Mouse (Mus musculus): ENCODE measurements around the gene Prr19. TPM values are rescaled to one million over a fixed set of nuclear protein-coding genes. Genes with fewer than 3 reads are reported as not detected.

Prr19 gene
- polyA plus RNA-seq, 1 experiment from 2014 or later: 2.2 TPM

- Histone ChIP-seq H3K9ac (ENCODE audit: low read length) (no peak overlapping the region), H3K4me2 (ENCODE audit: low read length) (no peak overlapping the region), H3K9me3 (replicated peaks; ENCODE audit: control insufficient read depth, low read length) (no peaks in the 10 kb centered on the region), H3K27me3 (replicated peaks; ENCODE audit: control insufficient read depth, insufficient read depth, low read length) (peaks cover 34% of the 10 kb centered on the region), H3K4me1 (ENCODE audit: control insufficient read depth, insufficient read depth, low read length) (0 out of 2 replicates have a peak, but pooled peaks cover 4% of the 10 kb centered on the region), H3K27ac (ENCODE audit: low read depth, low read length) (no peak overlapping the region), H3K36me3 (ENCODE audit: control insufficient read depth, insufficient read depth, low read length) (no peaks in the 10 kb centered on the region), H3K4me3 (ENCODE audit: low read depth, low read length) (no peak overlapping the region)
- DNase-seq (ENCODE audit: low spot score) (no peak), ATAC-seq (no peak)
- WGBS: 87% methylated on average over 9 of the region's 9 CpGs
Measured at GRCm38 (mm10) chr7:25309425-25309824, 8.2 kb downstream of the Prr19 start.

- DNase-seq (ENCODE audit: low spot score) (no peak), ATAC-seq (no peak)
- Histone ChIP-seq H3K4me3 (ENCODE audit: low read depth, low read length) (no peak overlapping the region), H3K4me2 (ENCODE audit: low read length) (no peak overlapping the region), H3K27me3 (replicated peaks; ENCODE audit: control insufficient read depth, insufficient read depth, low read length) (peaks cover 43% of the 10 kb centered on the region), H3K9me3 (replicated peaks; ENCODE audit: control insufficient read depth, low read length) (no peaks in the 10 kb centered on the region), H3K27ac (ENCODE audit: low read depth, low read length) (no peak overlapping the region), H3K36me3 (ENCODE audit: control insufficient read depth, insufficient read depth, low read length) (no peaks in the 10 kb centered on the region), H3K9ac (ENCODE audit: low read length) (no peak overlapping the region), H3K4me1 (ENCODE audit: control insufficient read depth, insufficient read depth, low read length) (peaks cover 5% of the 10 kb centered on the region)
- 85% methylated on average over 11 of the region's 11 CpGs for WGBS
Measured at GRCm38 (mm10) chr7:25311193-25311592, 10.0 kb downstream of the Prr19 start.

GRCm38 (mm10) chr7:25313325-25313724 is 12.1 kb downstream of the Prr19 start:
- Histone ChIP-seq H3K4me1 (ENCODE audit: control insufficient read depth, insufficient read depth, low read length) (peaks cover 14% of the 10 kb centered on the region), H3K27me3 (replicated peaks; ENCODE audit: control insufficient read depth, insufficient read depth, low read length) (peaks cover 43% of the 10 kb centered on the region), H3K36me3 (ENCODE audit: control insufficient read depth, insufficient read depth, low read length) (no peaks in the 10 kb centered on the region), H3K27ac (ENCODE audit: low read depth, low read length) (no peak overlapping the region), H3K4me3 (ENCODE audit: low read depth, low read length) (no peak overlapping the region), H3K9ac (ENCODE audit: low read length) (no peak overlapping the region), H3K4me2 (ENCODE audit: low read length) (no peak overlapping the region), H3K9me3 (replicated peaks; ENCODE audit: control insufficient read depth, low read length) (no peaks in the 10 kb centered on the region)
- WGBS: 37% methylated on average over 7 of the region's 7 CpGs
- DNase-seq (ENCODE audit: low spot score) (no peak), ATAC-seq (no peak)

- Histone ChIP-seq H3K4me3 (ENCODE audit: low read depth, low read length) (peak overlapping the region; percentile 40), H3K27ac (ENCODE audit: low read depth, low read length) (no peak overlapping the region), H3K4me2 (ENCODE audit: low read length) (peak overlapping the region; percentile 72), H3K4me1 (ENCODE audit: control insufficient read depth, insufficient read depth, low read length) (peaks cover 14% of the 10 kb centered on the region), H3K27me3 (replicated peaks; ENCODE audit: control insufficient read depth, insufficient read depth, low read length) (peaks cover 43% of the 10 kb centered on the region), H3K36me3 (ENCODE audit: control insufficient read depth, insufficient read depth, low read length) (no peaks in the 10 kb centered on the region), H3K9me3 (replicated peaks; ENCODE audit: control insufficient read depth, low read length) (no peaks in the 10 kb centered on the region), H3K9ac (ENCODE audit: low read length) (peak overlapping the region; percentile 58)
- WGBS: 2% methylated on average over 50 of the region's 51 CpGs
- no peak for DNase-seq (ENCODE audit: low spot score)
- no peak for ATAC-seq
Measured at GRCm38 (mm10) chr7:25314606-25315305, 13.5 kb downstream of the Prr19 start.

GRCm38 (mm10) chr7:25315306-25316041 is 14.3 kb downstream of the Prr19 start:
- no peak overlapping the region for H3K27ac ChIP-seq (ENCODE audit: low read depth, low read length)

GRCm38 (mm10) chr7:25316532-25317445 is 15.6 kb downstream of the Prr19 start, which contains the start of gene Megf8:
Gene Megf8 (plus strand): TSS chr7:25317164.
- Histone ChIP-seq H3K9ac (ENCODE audit: low read length) (peak within 1 kb of the TSS; percentile 88), H3K36me3 (ENCODE audit: control insufficient read depth, insufficient read depth, low read length) (no peaks in the 10 kb centered on the region), H3K27ac (ENCODE audit: low read depth, low read length) (peak within 1 kb of the TSS; percentile 86), H3K27me3 (replicated peaks; ENCODE audit: control insufficient read depth, insufficient read depth, low read length) (peaks cover 34% of the 10 kb centered on the region), H3K4me2 (ENCODE audit: low read length) (peak within 1 kb of the TSS; percentile 98), H3K4me1 (ENCODE audit: control insufficient read depth, insufficient read depth, low read length) (peaks cover 14% of the 10 kb centered on the region), H3K4me3 (ENCODE audit: low read depth, low read length) (peak within 1 kb of the TSS; percentile 57), H3K9me3 (replicated peaks; ENCODE audit: control insufficient read depth, low read length) (no peaks in the 10 kb centered on the region)
- peak; percentile 97 for ATAC-seq
- peak; percentile 100 for DNase-seq (ENCODE audit: low spot score)
- WGBS: under 1% methylated on average over 52 of the region's 52 CpGs

More at GRCm38 (mm10) chr7:25315306-25316041, 14.3 kb downstream of the Prr19 start:
- H3K9ac ChIP-seq (ENCODE audit: low read length): peak overlapping the region; percentile 58
- H3K27me3 ChIP-seq (replicated peaks; ENCODE audit: control insufficient read depth, insufficient read depth, low read length): peaks cover 43% of the 10 kb centered on the region
- no peak for ATAC-seq
- DNase-seq (ENCODE audit: low spot score): no peak
- peak overlapping the region; percentile 40 for H3K4me3 ChIP-seq (ENCODE audit: low read depth, low read length)
- no peaks in the 10 kb centered on the region for H3K36me3 ChIP-seq (ENCODE audit: control insufficient read depth, insufficient read depth, low read length)
- peak overlapping the region; percentile 72 for H3K4me2 ChIP-seq (ENCODE audit: low read length)
- under 1% methylated on average over 62 of the region's 69 CpGs for WGBS
- H3K9me3 ChIP-seq (replicated peaks; ENCODE audit: control insufficient read depth, low read length): no peaks in the 10 kb centered on the region
- H3K4me1 ChIP-seq (ENCODE audit: control insufficient read depth, insufficient read depth, low read length): peaks cover 14% of the 10 kb centered on the region

GRCm38 (mm10) chr7:25317446-25317999 is 16.3 kb downstream of the Prr19 start:
- 14% methylated on average over 21 of the region's 21 CpGs for WGBS
- peak overlapping the region; percentile 88 for H3K9ac ChIP-seq (ENCODE audit: low read length)
- H3K36me3 ChIP-seq (ENCODE audit: control insufficient read depth, insufficient read depth, low read length): no peaks in the 10 kb centered on the region
- peaks cover 27% of the 10 kb centered on the region for H3K27me3 ChIP-seq (replicated peaks; ENCODE audit: control insufficient read depth, insufficient read depth, low read length)
- no peaks in the 10 kb centered on the region for H3K9me3 ChIP-seq (replicated peaks; ENCODE audit: control insufficient read depth, low read length)
- DNase-seq (ENCODE audit: low spot score) (no peak), ATAC-seq (no peak)
- H3K4me3 ChIP-seq (ENCODE audit: low read depth, low read length): peak overlapping the region; percentile 57
- H3K4me1 ChIP-seq (ENCODE audit: control insufficient read depth, insufficient read depth, low read length): peaks cover 14% of the 10 kb centered on the region
- peak overlapping the region; percentile 86 for H3K27ac ChIP-seq (ENCODE audit: low read depth, low read length)
- peak overlapping the region; percentile 98 for H3K4me2 ChIP-seq (ENCODE audit: low read length)

- H3K4me2 ChIP-seq (ENCODE audit: low read length): 0 out of 2 replicates have a peak overlapping the region, but pooled peaks have one; percentile 14
- no peaks in the 10 kb centered on the region for H3K27me3 ChIP-seq (replicated peaks; ENCODE audit: control insufficient read depth, insufficient read depth, low read length)
- H3K27ac ChIP-seq (ENCODE audit: low read depth, low read length): no peak overlapping the region; the same call in 1 of the 2 replicates
- 6% methylated on average over 6 of the region's 6 CpGs for WGBS
- H3K9me3 ChIP-seq (replicated peaks; ENCODE audit: control insufficient read depth, low read length): no peaks in the 10 kb centered on the region
- ATAC-seq (no peak), DNase-seq (ENCODE audit: low spot score) (peak; percentile 37)
- peak overlapping the region; percentile 17; the same call in 1 of the 2 replicates for H3K9ac ChIP-seq (ENCODE audit: low read length)
- peaks cover 9% of the 10 kb centered on the region; the same call in 1 of the 2 replicates for H3K4me1 ChIP-seq (ENCODE audit: control insufficient read depth, insufficient read depth, low read length)
- no peaks in the 10 kb centered on the region for H3K36me3 ChIP-seq (ENCODE audit: control insufficient read depth, insufficient read depth, low read length)
- no peak overlapping the region for H3K4me3 ChIP-seq (ENCODE audit: low read depth, low read length)
Measured at GRCm38 (mm10) chr7:25322058-25322484, 20.9 kb downstream of the Prr19 start.
